Mouse (Mus musculus): ENCODE measurements around the gene Sstr1. TPM values are rescaled to one million over a fixed set of nuclear protein-coding genes. Genes with fewer than 3 reads are reported as not detected.

The Sstr1 gene
- total RNA-seq, 2 experiments from 2014 or later: 31.5 to 32.1 TPM

DNA sequence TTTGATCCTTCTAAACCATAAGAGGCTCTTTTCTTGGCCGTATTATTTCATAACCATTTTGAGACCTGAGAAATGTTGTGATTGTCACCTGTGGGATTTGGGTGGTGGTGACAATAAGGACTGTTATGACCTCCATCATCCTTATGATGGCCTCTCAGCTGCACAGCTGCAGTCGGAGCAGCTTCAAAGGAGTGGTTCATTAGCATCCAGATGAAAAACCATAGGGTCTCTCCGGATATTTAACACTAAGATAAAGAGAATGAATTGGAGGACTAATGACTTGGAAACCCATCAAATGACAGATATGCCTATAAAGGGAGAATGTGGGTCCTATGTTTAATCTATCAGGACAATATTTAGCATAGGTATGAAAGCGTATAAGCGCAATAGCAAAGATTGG lies 14.1 kb downstream of the Sstr1 start:
- TF ChIP-seq CTCF (IDR thresholded peaks at IDR 0.05): no peak
- Histone ChIP-seq H3K4me3 (no peak overlapping the region), H3K27ac (no peak overlapping the region)
- no peak for DNase-seq (ENCODE audit: extremely low spot score in 1 of 2, low spot score in 2 of 2)
- intact Hi-C loops (cut with DNase I): no loop called here

DNA sequence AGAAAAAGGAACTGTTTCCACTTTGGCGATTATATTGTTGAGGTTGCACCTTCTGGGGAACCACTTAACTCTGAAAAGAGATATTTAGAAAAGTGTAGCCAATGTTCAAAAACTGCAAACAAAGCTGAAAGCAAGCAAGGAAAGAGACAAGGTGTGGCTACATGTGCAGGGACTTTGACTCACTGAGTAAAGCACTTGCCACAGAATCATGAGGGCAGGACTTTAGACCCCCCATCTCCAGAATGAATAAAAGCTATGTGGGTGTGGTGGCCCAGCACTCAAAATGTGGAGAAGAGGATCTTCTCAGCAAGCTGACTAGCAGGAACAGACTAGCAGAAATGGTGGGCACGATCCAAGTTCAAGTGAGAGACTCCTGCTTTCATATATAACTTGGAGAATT lies 20.9 kb downstream of the Sstr1 start:
- intact Hi-C loops (cut with DNase I): no loop called here
- no peak overlapping the region for H3K4me3 ChIP-seq
- no peak for DNase-seq (ENCODE audit: extremely low spot score in 1 of 2, low spot score in 2 of 2)
- no peak for TF ChIP-seq CTCF (IDR thresholded peaks at IDR 0.05)
- H3K27ac ChIP-seq: no peak overlapping the region

DNA sequence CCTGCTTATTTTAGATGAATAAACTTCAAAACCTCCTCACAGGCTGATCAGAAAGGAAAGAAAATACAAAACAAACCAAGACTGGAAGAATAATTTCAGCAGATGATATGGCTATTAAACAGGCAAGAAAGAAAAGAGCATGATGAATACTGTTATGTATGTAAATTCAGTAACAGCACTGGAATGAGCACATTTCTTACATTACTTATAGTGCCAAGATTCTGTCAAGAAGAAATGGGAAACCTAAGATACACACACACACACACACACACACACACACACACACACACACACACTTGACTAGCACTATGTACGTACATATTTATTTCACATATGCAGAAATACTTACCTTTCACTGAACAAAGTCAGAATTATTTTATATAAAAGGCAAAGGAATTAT lies 40.3 kb downstream of the Sstr1 start:
- TF ChIP-seq CTCF (IDR thresholded peaks at IDR 0.05): no peak
- DNase-seq (ENCODE audit: extremely low spot score in 1 of 2, low spot score in 2 of 2): no peak
- no peak overlapping the region for H3K27ac ChIP-seq
- H3K4me3 ChIP-seq: no peak overlapping the region
- intact Hi-C loops (cut with DNase I): no loop called here

Other genes starting within 250 kb of the Sstr1 start
- gene Clec14a, start 57.5 kb downstream of the Sstr1 start, total RNA-seq (2021): 1 to 10 TPM; 1.7 to 3.6 TPM

Measured in left cerebral cortex, adult 2 months (tissue).